Mouse (Mus musculus) testis, adult 2 months (tissue): Measurements from ENCODE around the gene Fam162a.

Source experiments
- CTCF ChIP-seq: fragments of 200-500 bp; IDR thresholded peaks from 2 replicates; pipeline ENCODE4 v1.5.1; 2012; ENCODE audit warnings: low read depth, mild to moderate bottlenecking, inconsistent platforms, low read length, moderate library complexity; ENCODE audit not compliant: control insufficient read depth, insufficient read depth, insufficient replicate concordance
- POLR2A ChIP-seq: fragments of 200-500 bp; IDR thresholded peaks from 2 replicates; pipeline ENCODE4 v1.6.1; 2012; ENCODE audit warnings: low read depth, mild to moderate bottlenecking, inconsistent platforms, low read length, moderate library complexity; ENCODE audit not compliant: control insufficient read depth

- TF ChIP-seq CTCF (no peak), POLR2A (no peak)
These were observed 1.1 kb upstream of the Fam162a start for GRCm38 (mm10) chr16:36072410-36073011.
